Comparison of ENCODE assay signal across 8 mouse cellular contexts in genomic region chr11:74895980-74896900, GRCm38 (mm10). TPM values are rescaled to one million over a fixed set of nuclear protein-coding genes. Genes with fewer than 3 reads are reported as not detected.
A peak's percentile ranks its signal among the peaks of the same experiment; 100 is the strongest.
DNase-seq lines count a peak whose midpoint lies in the region; ATAC-seq and TF ChIP-seq lines count a peak whose summit lies in the region.

No protein-coding gene starts in this region.

- peak overlapping the region; percentile 40 for H3K27ac ChIP-seq in MEL (ENCODE audit: control insufficient read depth, low read depth, low read length)
- H3K27ac ChIP-seq in forebrain, postnatal 0 days (ENCODE audit: low read depth, low read length), result peak overlapping the region; percentile 91

- 6% methylated on average over 53 of the region's 55 CpGs for WGBS in forebrain, postnatal 0 days

- H3K4me2 ChIP-seq in forebrain, postnatal 0 days (ENCODE audit: low read depth), result peak overlapping the region; percentile 77

- TF ChIP-seq POLR2A in MEL (IDR thresholded peaks at IDR 0.05; ENCODE audit: control insufficient read depth in 1 of 2, insufficient read depth in 1 of 2, low read depth in 1 of 2, low read length in 2 of 2, poor library complexity in 1 of 2), result no peak; a peak in 1 of 4 replicates

- H3K4me3 ChIP-seq in MEL (ENCODE audit: control insufficient read depth in 1 of 2, insufficient read depth in 1 of 2, low read depth in 2 of 2, low read length in 2 of 2), result peak overlapping the region; percentile 80 to 86
- peak overlapping the region; percentile 78 for H3K4me3 ChIP-seq in forebrain, postnatal 0 days (ENCODE audit: low read depth, low read length)

- TF ChIP-seq EP300 in MEL (IDR thresholded peaks at IDR 0.05; ENCODE audit: low read depth in 1 of 2, low read length in 2 of 2), result no peak; a peak in 1 of 4 replicates

- no peaks in the 10 kb centered on the region for H3K9me3 ChIP-seq in MEL (replicated peaks; ENCODE audit: insufficient read depth, low read length)
- H3K9me3 ChIP-seq in forebrain, postnatal 0 days (ENCODE audit: low read length), result no peaks in the 10 kb centered on the region

- no peak for TF ChIP-seq RAD21 in MEL (IDR thresholded peaks at IDR 0.05; ENCODE audit: low read depth, low read length)

- H3K27me3 ChIP-seq in MEL (ENCODE audit: control insufficient read depth in 1 of 2, insufficient read depth in 2 of 2, low read length in 2 of 2), result no peaks in the 10 kb centered on the region
- H3K27me3 ChIP-seq in forebrain, postnatal 0 days (ENCODE audit: insufficient read depth, low read length), result no peaks in the 10 kb centered on the region

- peaks cover 6 to 14% of the 10 kb centered on the region in 2 experiments for H3K4me1 ChIP-seq in MEL (ENCODE audit: control insufficient read depth in 1 of 2, insufficient read depth in 2 of 2, low read length in 2 of 2)
- H3K4me1 ChIP-seq in forebrain, postnatal 0 days (ENCODE audit: insufficient read depth), result 0 out of 2 replicates have a peak, but pooled peaks cover 13% of the 10 kb centered on the region

- DNase-seq in MEL (ENCODE audit: low read depth, low spot score), result peak; percentile 82
- DNase-seq in cerebellum, adult 18-20 months, result peak; percentile 52 to 66
- peak; percentile 60 for DNase-seq in forebrain, postnatal 0 days
- peak; percentile 60 to 64 for DNase-seq in layer of hippocampus, postnatal 14 days (ENCODE audit: low spot score in 2 of 2)
- DNase-seq in lung, postnatal 10 days, result peak; percentile 76
- peak; percentile 48 for DNase-seq in ovary, postnatal 14 days (ENCODE audit: low spot score)
- peak; percentile 69 for DNase-seq in thymus, postnatal 14 days

- peak in 2 of 3 experiments; percentile 39 to 52; a peak in 4 of 6 replicates for TF ChIP-seq CTCF in MEL (IDR thresholded peaks at IDR 0.05 in 2 of 3, conservative IDR thresholded peaks at IDR 0.05 in 1 of 3; ENCODE audit: control insufficient read depth in 1 of 3, insufficient read depth in 1 of 3, low read depth in 2 of 3, low read length in 3 of 3, poor library complexity in 1 of 3, severe bottlenecking in 1 of 3)
- peak; percentile 46 for TF ChIP-seq CTCF in forebrain, postnatal 0 days (IDR thresholded peaks at IDR 0.05; ENCODE audit: low read depth)

- peak; percentile 38 for ATAC-seq in forebrain, postnatal 0 days
- peak; percentile 35 to 58 for ATAC-seq in hematopoietic stem cell, adult 5-6 weeks (replicated peaks in 1 of 2; ENCODE audit: insufficient read depth in 1 of 2, low FRiP score in 2 of 2, low TSS enrichment in 1 of 2, low read depth in 1 of 2, poor library complexity in 2 of 2, severe bottlenecking in 2 of 2)

- H3K9ac ChIP-seq in MEL (ENCODE audit: control insufficient read depth, low read depth, low read length, poor library complexity, severe bottlenecking), result peak overlapping the region; percentile 86
- H3K9ac ChIP-seq in forebrain, postnatal 0 days, result peak overlapping the region; percentile 82

- peaks cover 45% of the 10 kb centered on the region for H3K79me2 ChIP-seq in MEL (ENCODE audit: control insufficient read depth, insufficient read depth, low read length, poor library complexity)

- H3K36me3 ChIP-seq in MEL (ENCODE audit: control insufficient read depth in 1 of 2, insufficient read depth in 2 of 2, low read length in 2 of 2), result peaks cover 18 to 21% of the 10 kb centered on the region in 2 experiments
- H3K36me3 ChIP-seq in forebrain, postnatal 0 days (ENCODE audit: insufficient read depth), result peaks cover 19% of the 10 kb centered on the region

TF ChIP-seq in MEL, 35 proteins besides CTCF, POLR2A, EP300 and RAD21:
- TF ChIP-seq MXI1 (IDR thresholded peaks at IDR 0.05; ENCODE audit: low read depth, low read length) (peak; percentile 65), JUND (IDR thresholded peaks at IDR 0.05; ENCODE audit: low read depth, low read length) (peak; percentile 50; the same call in 1 of the 2 replicates), E2F4 (IDR thresholded peaks at IDR 0.05; ENCODE audit: borderline replicate concordance, low read depth, low read length) (no peak), SIN3A (IDR thresholded peaks at IDR 0.05; ENCODE audit: low read length) (peak; percentile 69), SMC3 (IDR thresholded peaks at IDR 0.05; ENCODE audit: low read depth, low read length) (peak; percentile 36), USF1 (IDR thresholded peaks at IDR 0.05; ENCODE audit: low read depth, low read length) (no peak; the same call in 1 of the 2 replicates), BHLHE40 (IDR thresholded peaks at IDR 0.05; ENCODE audit: borderline replicate concordance, low read depth, low read length) (0 out of 2 replicates have a peak, but pooled peaks have one; percentile 7), GABPA (IDR thresholded peaks at IDR 0.05; ENCODE audit: low read depth, low read length) (no peak), MAZ (IDR thresholded peaks at IDR 0.05; ENCODE audit: low read depth, low read length) (peak; percentile 55; the same call in 1 of the 2 replicates), ETS1 (IDR thresholded peaks at IDR 0.05; ENCODE audit: low read depth, low read length) (peak; percentile 7; the same call in 1 of the 2 replicates), UBTF (IDR thresholded peaks at IDR 0.05; ENCODE audit: borderline replicate concordance, insufficient read depth, low read depth, low read length) (0 out of 2 replicates have a peak, but pooled peaks have one; percentile 69)

RNA-seq across cellular contexts. Expression of gene Sgsm2, which starts 0.6 kb away (rescaled TPM):
- 7.2 and 8.0 TPM in 2 replicates for total RNA-seq in MEL (2012; rRNA removed)
- polyA plus RNA-seq in MEL (2012; ENCODE audit: insufficient read depth in 1 of 2, insufficient read length in 2 of 2, low read depth in 1 of 2, low replicate concordance in 2 of 2, missing spikeins in 1 of 2), result 10 to 100 TPM in 1 of 2 experiments, not detected in 1; 15.1 TPM
- total RNA-seq in forebrain, postnatal 0 days (2014; rRNA removed), result 39.2 and 47.1 TPM in 2 replicates
- polyA plus RNA-seq in forebrain, postnatal 0 days (2015; fragmentation: Nextera tagmentation; extraction: Ambion mirVana), result 13.7 and 18.9 TPM in 2 replicates
- total RNA-seq in hematopoietic stem cell, adult 5-6 weeks (2017), result 4.6 and 5.6 TPM in 2 replicates
- total RNA-seq in layer of hippocampus, postnatal 14 days (2021), result 10 to 100 TPM; 69.6 to 73.0 TPM

RNA-seq across cellular contexts. Expression of gene Tsr1, which starts 1.6 kb away (rescaled TPM):
- 165 and 178 TPM in 2 replicates for total RNA-seq in MEL (2012; rRNA removed)
- polyA plus RNA-seq in MEL (2012; ENCODE audit: insufficient read depth in 1 of 2, insufficient read length in 2 of 2, low read depth in 1 of 2, low replicate concordance in 2 of 2, missing spikeins in 1 of 2), result 100 to 1,000 TPM; 123 to 129 TPM
- total RNA-seq in forebrain, postnatal 0 days (2014; rRNA removed), result 32.7 and 33.2 TPM in 2 replicates
- 23.8 and 25.5 TPM in 2 replicates for polyA plus RNA-seq in forebrain, postnatal 0 days (2015; fragmentation: Nextera tagmentation; extraction: Ambion mirVana)
- total RNA-seq in hematopoietic stem cell, adult 5-6 weeks (2017), result 80.9 and 87.1 TPM in 2 replicates
- 10 to 100 TPM; 35.8 to 37.0 TPM for total RNA-seq in layer of hippocampus, postnatal 14 days (2021)

RNA-seq across cellular contexts. Expression of gene Smg6, which starts 29.4 kb away (rescaled TPM):
- total RNA-seq in MEL (2012; rRNA removed), result 11.6 and 13.6 TPM in 2 replicates
- 10 to 100 TPM in 1 of 2 experiments, not detected in 1; 19.0 TPM for polyA plus RNA-seq in MEL (2012; ENCODE audit: insufficient read depth in 1 of 2, insufficient read length in 2 of 2, low read depth in 1 of 2, low replicate concordance in 2 of 2, missing spikeins in 1 of 2)
- total RNA-seq in forebrain, postnatal 0 days (2014; rRNA removed), result 21.8 and 25.8 TPM in 2 replicates
- 7.8 and 9.6 TPM in 2 replicates for polyA plus RNA-seq in forebrain, postnatal 0 days (2015; fragmentation: Nextera tagmentation; extraction: Ambion mirVana)
- total RNA-seq in hematopoietic stem cell, adult 5-6 weeks (2017), result 59.6 and 87.5 TPM in 2 replicates
- 10 to 100 TPM; 23.8 to 24.9 TPM for total RNA-seq in layer of hippocampus, postnatal 14 days (2021)

RNA-seq across cellular contexts. Expression of gene Srr, which starts 29.5 kb away (rescaled TPM):
- total RNA-seq in MEL (2012; rRNA removed), result 4.1 and 5.2 TPM in 2 replicates
- 1 to 10 TPM in 1 of 2 experiments, not detected in 1; 6.8 TPM for polyA plus RNA-seq in MEL (2012; ENCODE audit: insufficient read depth in 1 of 2, insufficient read length in 2 of 2, low read depth in 1 of 2, low replicate concordance in 2 of 2, missing spikeins in 1 of 2)
- total RNA-seq in forebrain, postnatal 0 days (2014; rRNA removed), result 40.2 and 46.5 TPM in 2 replicates
- polyA plus RNA-seq in forebrain, postnatal 0 days (2015; fragmentation: Nextera tagmentation; extraction: Ambion mirVana), result 40.1 and 45.8 TPM in 2 replicates
- total RNA-seq in hematopoietic stem cell, adult 5-6 weeks (2017), result 8.5 and 9.0 TPM in 2 replicates
- 10 to 100 TPM; 94.4 to 98.0 TPM for total RNA-seq in layer of hippocampus, postnatal 14 days (2021)

Comparison
In these comparisons a context has a peak if more than half of its experiments do, and no peak if none do; other contexts are left out.
1. Peak in every context shown above with its lines: DNase-seq, ATAC-seq, H3K4me3 ChIP-seq and H3K27ac ChIP-seq.